Mouse (Mus musculus) liver, embryonic 14.5 days (tissue): ENCODE measurements around the gene Pola1.

Experiments
- CTCF ChIP-seq: IDR thresholded peaks from 2 replicates; pipeline ENCODE4 v1.5.1; 2016; ENCODE audit warnings: antibody characterized with exemption, low read depth, control low read depth
- EP300 ChIP-seq: IDR thresholded peaks from 2 replicates; pipeline ENCODE4 v1.6.1; 2016; ENCODE audit warnings: antibody characterized with exemption, low read depth

GRCm38 (mm10) chrX:93630256-93630655 lies 1.7 kb downstream of the Pola1 start:
- TF ChIP-seq CTCF (no peak), EP300 (no peak)
